Mouse (Mus musculus) lung, embryonic 15.5 days (tissue): ENCODE data around the gene Ap3b2. TPM values are rescaled to one million over a fixed set of nuclear protein-coding genes. Genes with fewer than 3 reads are reported as not detected.

Experiments used
- ATAC-seq: fragments of 200-750 bp; cut with Nextera tagmentation; 2 replicates; pipeline ENCODE4 v1.8.0; 2017; ENCODE audit warnings: moderate number of reproducible peaks, borderline replicate concordance; ENCODE audit not compliant: low FRiP score, low TSS enrichment; ENCODE audit errors: extremely low read depth
- H3K27ac ChIP-seq: fragments of 300-500 bp; sonication (generic); 2 replicates; pipeline ENCODE4 v1.5.1; 2015; ENCODE audit warnings: moderate library complexity, mild to moderate bottlenecking, inconsistent platforms
- H3K27me3 ChIP-seq: fragments of 300-500 bp; sonication (generic); 2 replicates; pipeline ENCODE4 v1.6.1; 2015; ENCODE audit warnings: inconsistent platforms
- H3K36me3 ChIP-seq: fragments of 300-500 bp; sonication (generic); 2 replicates; pipeline ENCODE4 v1.6.1; 2015; ENCODE audit warnings: inconsistent platforms
- H3K4me1 ChIP-seq: fragments of 300-500 bp; sonication (generic); 2 replicates; pipeline ENCODE4 v1.6.1; 2015; ENCODE audit warnings: inconsistent platforms
- H3K4me2 ChIP-seq: fragments of 300-500 bp; sonication (generic); 2 replicates; pipeline ENCODE4 v1.6.1; 2015; ENCODE audit warnings: inconsistent platforms, mild to moderate bottlenecking, moderate library complexity
- H3K4me3 ChIP-seq: fragments of 300-500 bp; sonication (generic); 2 replicates; pipeline ENCODE4 v1.5.1; 2015; ENCODE audit warnings: mild to moderate bottlenecking, inconsistent platforms
- H3K9ac ChIP-seq: fragments of 300-500 bp; sonication (generic); 2 replicates; pipeline ENCODE4 v1.6.1; 2015; ENCODE audit warnings: inconsistent platforms
- H3K9me3 ChIP-seq: fragments of 300-500 bp; sonication (generic); 2 replicates; pipeline ENCODE4 v1.6.1; 2016; ENCODE audit warnings: inconsistent platforms
- WGBS: fragments of 180-500 bp; shearing (Covaris S2); methylation state at CpG from one replicate; pipeline ENCODE4 v1.1.7; 2015; 5-methylcytosine and 5-hydroxymethylcytosine counted together
- polyA plus RNA-seq: library from polyadenylated mRNA; unstranded; fragments of >200 nt; fragmentation: Nextera tagmentation; extraction: Ambion mirVana; gene quantifications from 2 replicates; pipeline ENCODE4 v1.2.1, GENCODE M21; 2015

Ap3b2 gene
- 0.55 and 0.98 TPM in 2 replicates for polyA plus RNA-seq

DNA sequence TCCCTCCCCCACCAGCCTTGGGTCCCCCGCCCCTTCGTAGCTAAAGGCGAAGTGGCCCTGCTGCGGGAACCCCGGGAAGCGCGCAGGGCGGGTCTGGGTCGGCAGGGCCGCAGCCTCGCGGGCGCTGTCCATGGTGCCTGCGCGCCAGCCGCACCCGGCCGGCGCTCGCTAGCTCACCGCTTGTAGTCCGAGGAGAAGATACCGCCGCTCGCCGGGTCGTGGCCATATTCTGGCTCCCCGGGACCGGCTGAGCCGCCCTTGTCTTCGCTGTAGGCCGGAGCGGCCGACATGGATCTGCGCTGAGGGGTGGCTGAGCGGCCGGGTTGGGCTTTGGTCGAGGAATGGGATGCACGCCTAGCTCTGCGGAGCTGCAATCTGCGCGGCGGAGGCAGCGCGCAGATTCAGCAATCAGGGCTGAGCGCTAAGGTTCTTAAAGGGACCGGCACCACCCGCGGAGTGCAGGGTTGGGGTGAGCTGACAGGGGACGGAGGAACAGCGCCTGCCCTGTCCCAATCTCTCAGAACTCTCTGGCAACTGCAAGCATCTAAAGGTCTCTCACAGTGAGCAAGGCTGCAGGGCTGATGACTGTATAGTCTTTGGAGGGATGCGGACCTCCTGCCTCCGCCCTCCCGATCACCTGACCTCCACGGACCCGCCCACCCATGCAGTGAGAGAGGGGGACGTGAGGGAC lies at the start of gene Ap3b2:
TSS of gene Ap3b2 (minus strand) at position 595 of the 691 bp plus-strand sequence.
- peak within 1 kb of the TSS; percentile 78 for H3K4me2 ChIP-seq
- H3K4me1 ChIP-seq = 0 out of 2 replicates have a peak, but pooled peaks cover 6% of the 10 kb centered on the region
- H3K9ac ChIP-seq = no peak within 1 kb of the TSS
- H3K4me3 ChIP-seq = peak within 1 kb of the TSS; percentile 41
- H3K27me3 ChIP-seq = peaks cover 33% of the 10 kb centered on the region
- no peak within 1 kb of the TSS for H3K27ac ChIP-seq
- peak; percentile 71; the same call in 1 of the 2 replicates for ATAC-seq
- H3K36me3 ChIP-seq = no peaks in the 10 kb centered on the region
- no peaks in the 10 kb centered on the region for H3K9me3 ChIP-seq
- WGBS = 1% methylated on average over 45 of the region's 57 CpGs

DNA sequence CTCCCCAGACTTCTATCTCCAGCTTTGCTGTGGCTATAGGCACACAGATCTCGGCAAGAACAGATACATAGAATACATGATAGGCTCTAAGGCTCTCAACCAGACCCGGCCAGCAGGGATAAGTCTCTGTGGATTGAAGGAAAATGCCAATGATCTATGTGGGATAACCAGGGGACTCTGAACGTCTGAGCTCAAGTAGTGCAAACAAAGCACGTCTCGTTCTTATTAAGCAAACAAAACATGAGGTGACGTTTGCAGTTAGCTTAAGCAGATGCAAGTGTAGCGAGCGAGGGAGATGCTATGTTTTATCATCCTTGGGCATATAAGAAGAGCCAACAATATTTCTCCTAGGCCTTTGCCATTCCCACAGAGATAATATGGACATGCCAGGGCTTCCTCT lies 49.2 kb upstream of the Ap3b2 start:
- 64% methylated on average over 8 of the region's 8 CpGs for WGBS
- H3K9me3 ChIP-seq = no peaks in the 10 kb centered on the region
- H3K9ac ChIP-seq = no peak overlapping the region
- ATAC-seq = no peak
- no peaks in the 10 kb centered on the region for H3K4me1 ChIP-seq
- H3K27ac ChIP-seq = no peak overlapping the region
- no peak overlapping the region for H3K4me2 ChIP-seq
- H3K36me3 ChIP-seq = no peaks in the 10 kb centered on the region
- no peak overlapping the region for H3K4me3 ChIP-seq
- no peaks in the 10 kb centered on the region for H3K27me3 ChIP-seq

DNA sequence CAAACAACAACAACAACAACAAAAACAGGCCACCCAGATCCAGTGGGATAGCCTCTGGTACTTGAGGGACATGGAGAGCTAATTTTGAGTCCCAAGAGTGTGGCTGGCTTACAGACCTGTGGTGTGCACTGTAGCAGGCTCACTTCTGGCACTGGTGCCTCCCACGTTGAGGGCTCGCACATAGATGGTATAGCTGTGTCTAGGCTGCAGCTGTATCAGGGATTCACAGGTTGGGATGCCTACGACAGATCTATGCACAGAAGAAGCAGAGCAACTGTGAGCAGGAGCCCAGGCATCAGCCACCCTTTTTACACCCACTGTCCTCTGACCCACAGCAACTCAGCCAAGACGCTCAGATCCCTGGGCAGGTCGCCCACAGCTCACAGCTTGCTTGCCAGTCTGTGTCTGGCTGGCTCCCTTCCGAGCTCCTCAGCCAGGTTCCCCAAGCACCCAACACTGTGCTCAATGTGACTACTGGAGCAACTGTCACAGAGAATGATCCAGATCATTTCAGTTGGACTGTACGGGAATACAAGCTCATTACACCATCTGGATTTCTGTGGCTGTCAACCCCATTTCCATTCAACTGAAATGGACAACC lies 48.3 kb upstream of the Ap3b2 start:
- Histone ChIP-seq H3K4me2 (no peak overlapping the region), H3K36me3 (no peaks in the 10 kb centered on the region), H3K27me3 (no peaks in the 10 kb centered on the region), H3K9ac (no peak overlapping the region), H3K27ac (no peak overlapping the region), H3K4me1 (no peaks in the 10 kb centered on the region), H3K4me3 (no peak overlapping the region), H3K9me3 (no peaks in the 10 kb centered on the region)
- ATAC-seq = no peak
- WGBS = 75% methylated on average over 7 of the region's 7 CpGs

DNA sequence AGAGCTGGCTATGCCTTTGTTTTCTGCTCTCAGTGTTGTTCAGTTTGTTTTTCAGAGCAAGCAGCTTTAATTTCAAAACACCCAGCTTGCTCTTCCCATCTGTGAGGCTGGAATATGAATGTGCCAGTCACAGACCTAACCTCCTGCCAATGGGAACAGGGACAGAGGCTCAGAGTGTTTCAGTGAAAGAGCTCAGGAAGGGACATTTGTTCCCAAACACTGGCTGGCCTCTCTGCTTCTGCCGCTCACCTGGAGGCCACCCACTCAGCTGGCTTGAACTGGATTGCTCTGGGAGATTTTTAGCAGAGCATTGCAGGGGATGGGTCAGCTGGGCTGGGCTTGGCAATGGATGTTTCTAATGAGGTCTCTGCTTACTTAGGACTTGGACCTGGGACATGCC lies 47.3 kb upstream of the Ap3b2 start:
- Histone ChIP-seq H3K4me2 (no peak overlapping the region), H3K36me3 (no peaks in the 10 kb centered on the region), H3K9me3 (no peaks in the 10 kb centered on the region), H3K27me3 (no peaks in the 10 kb centered on the region), H3K27ac (no peak overlapping the region), H3K9ac (no peak overlapping the region), H3K4me1 (no peaks in the 10 kb centered on the region), H3K4me3 (no peak overlapping the region)
- 44% methylated on average over 1 of the region's 1 CpGs for WGBS
- no peak for ATAC-seq

DNA sequence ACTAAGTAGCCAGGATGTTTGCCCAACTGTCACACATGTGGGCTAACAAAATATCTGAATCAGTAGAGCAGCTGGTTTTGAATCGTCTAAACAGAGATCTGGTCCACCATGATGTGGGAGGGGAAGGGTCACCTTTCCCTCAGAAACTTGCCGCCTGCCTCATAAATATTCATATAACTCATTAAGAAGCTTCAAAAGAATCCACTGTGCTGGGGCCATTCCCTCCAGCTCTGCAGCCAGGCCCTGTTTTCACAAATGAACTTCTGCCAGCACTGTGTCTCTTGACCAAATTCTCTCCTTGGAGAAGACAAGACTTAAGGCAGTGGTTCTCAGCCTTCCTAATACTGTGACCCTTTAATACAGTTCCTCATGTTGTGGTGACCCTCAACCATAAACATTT lies 45.8 kb upstream of the Ap3b2 start:
- no peak overlapping the region for H3K9ac ChIP-seq
- H3K4me1 ChIP-seq = no peaks in the 10 kb centered on the region
- no peak for ATAC-seq
- H3K27ac ChIP-seq = no peak overlapping the region
- no peaks in the 10 kb centered on the region for H3K9me3 ChIP-seq
- no peak overlapping the region for H3K4me2 ChIP-seq
- H3K36me3 ChIP-seq = peaks cover 10% of the 10 kb centered on the region
- 20% methylated on average over 2 of the region's 2 CpGs for WGBS
- H3K4me3 ChIP-seq = no peak overlapping the region
- H3K27me3 ChIP-seq = no peaks in the 10 kb centered on the region

DNA sequence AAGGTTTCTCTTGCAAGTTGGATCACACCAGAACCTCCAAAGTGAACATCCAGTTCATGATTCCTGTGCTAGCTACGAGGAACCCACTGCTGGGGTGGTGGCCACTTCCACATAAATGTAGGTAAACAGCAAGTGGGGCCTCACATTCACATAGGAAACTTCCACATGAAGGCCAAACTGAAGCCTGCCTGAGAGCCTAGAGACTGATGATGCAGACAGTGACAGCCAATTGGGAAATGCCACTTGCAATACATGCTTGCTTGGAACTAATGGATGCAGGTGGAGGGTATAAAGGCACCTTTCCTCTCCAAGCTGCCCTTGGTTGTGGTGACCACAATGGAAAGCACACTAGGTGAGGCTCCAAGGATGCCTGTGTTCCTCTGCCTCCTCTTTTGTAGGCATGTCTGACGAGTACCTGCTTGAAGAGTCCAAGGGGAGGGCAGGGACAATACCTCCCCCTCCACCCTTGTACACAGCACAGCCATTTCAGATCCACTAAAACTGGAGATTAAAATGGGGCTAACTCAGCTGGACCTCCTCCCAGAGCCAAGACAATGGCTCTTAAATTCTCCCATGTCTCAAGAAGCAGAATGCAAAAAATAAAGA lies 44.4 kb upstream of the Ap3b2 start:
- no peak overlapping the region for H3K4me3 ChIP-seq
- H3K36me3 ChIP-seq = peaks cover 23% of the 10 kb centered on the region
- no peaks in the 10 kb centered on the region for H3K9me3 ChIP-seq

DNA sequence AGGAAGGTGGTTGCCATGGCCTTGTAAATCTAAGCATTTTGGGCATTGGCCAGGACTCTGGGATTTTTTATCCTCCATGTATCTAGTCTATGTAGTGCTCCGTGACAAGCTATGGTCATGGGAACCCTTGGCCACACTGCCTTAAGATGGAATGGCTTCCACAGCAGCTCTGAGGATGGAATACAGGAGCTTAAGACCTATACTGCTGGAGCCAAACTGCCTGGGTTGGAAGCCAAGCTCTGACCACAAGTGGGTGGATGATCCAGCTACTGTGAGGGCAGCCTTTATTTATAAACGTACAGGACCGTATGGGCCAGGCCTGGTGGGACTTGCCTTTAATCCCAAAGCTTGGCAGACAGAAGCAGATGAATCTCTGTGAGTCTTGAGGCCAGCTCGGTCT lies 42.8 kb upstream of the Ap3b2 start:
- no peak overlapping the region for H3K9ac ChIP-seq
- no peaks in the 10 kb centered on the region for H3K9me3 ChIP-seq
- no peaks in the 10 kb centered on the region for H3K27me3 ChIP-seq
- 83% methylated on average over 4 of the region's 4 CpGs for whole genome bisulfite sequencing
- no peak for ATAC-seq
- no peak overlapping the region for H3K27ac ChIP-seq
- no peak overlapping the region for H3K4me2 ChIP-seq
- H3K4me1 ChIP-seq = no peaks in the 10 kb centered on the region
- H3K4me3 ChIP-seq = no peak overlapping the region
- peaks cover 38% of the 10 kb centered on the region for H3K36me3 ChIP-seq

More for the DNA sequence above, 44.4 kb upstream of the Ap3b2 start:
- Histone ChIP-seq H3K27me3 (no peaks in the 10 kb centered on the region), H3K4me2 (no peak overlapping the region), H3K4me1 (no peaks in the 10 kb centered on the region), H3K9ac (no peak overlapping the region), H3K27ac (no peak overlapping the region)
- 73% methylated on average over 2 of the region's 2 CpGs for WGBS
- ATAC-seq = no peak

DNA sequence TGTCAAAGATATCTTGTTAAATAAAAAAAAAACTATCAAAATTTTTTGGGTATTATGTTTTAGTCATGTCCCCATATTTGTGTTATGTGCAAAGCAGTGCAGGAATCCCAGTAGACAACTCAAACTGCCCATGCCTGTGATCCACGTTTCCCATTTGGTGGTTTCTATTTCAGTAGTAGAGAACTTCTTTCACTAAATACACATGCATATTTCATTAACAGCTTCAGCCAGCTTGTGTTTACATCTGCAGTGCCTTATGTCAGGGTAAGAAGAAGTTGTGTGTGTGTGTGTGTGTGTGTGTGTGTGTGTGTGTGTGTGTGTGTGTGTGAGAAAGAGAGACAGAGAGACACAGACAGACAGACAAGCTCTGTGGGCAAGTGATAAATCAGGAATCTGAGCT lies 37.7 kb upstream of the Ap3b2 start:
- Histone ChIP-seq H3K9ac (no peak overlapping the region), H3K4me2 (no peak overlapping the region), H3K4me1 (no peaks in the 10 kb centered on the region), H3K27ac (no peak overlapping the region), H3K9me3 (no peaks in the 10 kb centered on the region), H3K36me3 (peaks cover 65% of the 10 kb centered on the region), H3K27me3 (no peaks in the 10 kb centered on the region), H3K4me3 (no peak overlapping the region)
- ATAC-seq = no peak
- WGBS = 62% methylated on average over 1 of the region's 1 CpGs

DNA sequence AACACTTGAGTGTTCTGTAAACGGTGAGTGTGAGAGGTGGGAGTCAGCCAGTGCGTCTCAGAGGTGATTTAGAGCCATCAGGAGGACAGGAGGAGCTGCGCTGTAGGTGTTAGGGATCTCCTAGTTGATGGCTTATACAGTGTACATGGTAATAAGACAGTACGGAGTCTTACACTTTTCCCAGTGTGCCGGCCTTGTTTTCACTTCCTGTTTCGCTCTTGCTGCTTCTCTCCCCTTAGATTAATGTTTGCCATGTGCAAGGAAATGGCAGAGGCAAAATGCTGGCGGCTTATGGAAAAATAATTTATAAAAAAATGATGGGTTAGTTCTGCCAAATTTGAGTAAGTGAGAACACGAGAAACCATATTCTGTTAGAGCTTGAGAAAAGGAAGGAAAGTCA lies 35.2 kb upstream of the Ap3b2 start:
- H3K9ac ChIP-seq = no peak overlapping the region
- 76% methylated on average over 8 of the region's 8 CpGs for WGBS
- no peaks in the 10 kb centered on the region for H3K27me3 ChIP-seq
- H3K4me3 ChIP-seq = no peak overlapping the region
- H3K4me2 ChIP-seq = no peak overlapping the region
- H3K4me1 ChIP-seq = peaks cover 15% of the 10 kb centered on the region
- H3K36me3 ChIP-seq = peaks cover 62% of the 10 kb centered on the region
- no peak for ATAC-seq
- H3K27ac ChIP-seq = no peak overlapping the region
- H3K9me3 ChIP-seq = no peaks in the 10 kb centered on the region

DNA sequence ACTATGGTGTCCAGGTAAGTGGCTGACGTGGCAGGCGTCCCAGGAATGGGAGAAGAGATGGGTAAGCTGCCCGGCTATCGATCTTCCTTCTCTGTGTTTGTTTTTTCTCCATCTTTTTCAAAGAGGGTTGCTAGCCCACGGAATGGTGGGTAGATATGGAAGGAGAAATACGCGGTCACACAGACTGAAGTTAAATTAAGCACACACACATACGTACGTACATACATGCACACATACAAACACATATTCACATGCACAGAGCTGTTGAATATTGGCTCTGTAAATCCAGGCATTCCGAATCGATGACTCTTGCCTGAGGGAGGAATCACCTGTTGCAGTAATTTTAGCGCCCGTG lies 29.9 kb upstream of the Ap3b2 start:
- Histone ChIP-seq H3K27ac (peak overlapping the region; percentile 91; the same call in 1 of the 2 replicates), H3K4me1 (peaks cover 23% of the 10 kb centered on the region), H3K9me3 (no peaks in the 10 kb centered on the region), H3K9ac (peak overlapping the region; percentile 67), H3K4me2 (peak overlapping the region; percentile 69), H3K36me3 (peaks cover 17% of the 10 kb centered on the region; the same call in 1 of the 2 replicates), H3K4me3 (peak overlapping the region; percentile 67), H3K27me3 (no peaks in the 10 kb centered on the region)
- WGBS = 5% methylated on average over 13 of the region's 13 CpGs
- no peak for ATAC-seq

DNA sequence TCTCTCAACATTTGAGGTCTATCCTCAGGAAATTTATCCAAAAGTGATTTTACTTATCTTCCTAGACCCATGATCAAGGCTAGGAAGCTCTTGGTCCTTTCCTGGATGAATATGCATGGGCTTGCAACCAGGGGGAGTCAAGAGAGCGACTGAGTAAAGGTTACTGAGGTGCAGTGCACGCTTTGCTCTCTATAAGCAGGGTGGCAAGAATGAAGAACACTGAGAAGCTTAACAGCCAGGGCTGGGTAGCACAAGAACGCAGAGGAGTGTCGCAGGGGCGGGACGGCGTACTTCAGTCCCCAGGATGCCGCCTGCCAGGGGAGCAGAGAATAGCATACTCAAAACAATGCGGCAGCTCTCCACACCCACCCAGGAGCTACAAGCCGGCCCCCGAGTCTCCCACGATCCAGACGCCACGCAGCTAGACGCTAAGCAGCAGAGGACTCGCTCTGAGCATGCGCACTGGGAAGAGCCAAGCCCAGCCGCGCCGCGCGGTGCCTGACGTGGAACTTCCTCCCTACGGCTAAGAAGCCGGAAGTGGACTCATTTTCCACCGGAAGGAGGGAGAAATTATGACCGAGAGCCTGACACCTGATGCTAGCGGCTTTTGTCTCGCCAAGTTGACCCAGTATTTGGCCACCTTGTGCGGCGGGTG lies 29.4 kb upstream of the Ap3b2 start:
- WGBS = 1% methylated on average over 31 of the region's 31 CpGs

More for the DNA sequence above, 29.4 kb upstream of the Ap3b2 start:
- Histone ChIP-seq H3K9ac (peak overlapping the region; percentile 67), H3K4me1 (peaks cover 23% of the 10 kb centered on the region), H3K4me2 (peak overlapping the region; percentile 69), H3K36me3 (0 out of 2 replicates have a peak, but pooled peaks cover 14% of the 10 kb centered on the region), H3K9me3 (no peaks in the 10 kb centered on the region), H3K27ac (peak overlapping the region; percentile 91), H3K4me3 (peak overlapping the region; percentile 67), H3K27me3 (no peaks in the 10 kb centered on the region)
- ATAC-seq = peak; percentile 97
